Mouse (Mus musculus) MEL (cell line): ENCODE measurements around the gene Rrm1. TPM values are rescaled to one million over a fixed set of nuclear protein-coding genes. Genes with fewer than 3 reads are reported as not detected.
A peak's percentile ranks its signal among the peaks of the same experiment; 100 is the strongest.

Experiments
- DNase-seq: peaks from one replicate; pipeline ENCODE4 v3.0.0; 2011; ENCODE audit warnings: low read depth, low spot score
- H3K27ac ChIP-seq: 2 replicates; pipeline ENCODE4 v1.5.1; 2012; ENCODE audit warnings: low read depth, mild to moderate bottlenecking, control low read depth, low read length, moderate library complexity; ENCODE audit not compliant: control insufficient read depth
- H3K27me3 ChIP-seq, 2 experiments: fragments of 150-350 bp in 1 of 2; sonication (generic) in 1 of 2; 2 replicates each; pipeline ENCODE4 v1.6.1; 2012; ENCODE audit warnings: low read length in 2 of 2, mild to moderate bottlenecking in 2 of 2, improper control_type of control experiment in 1 of 2, moderate library complexity in 1 of 2; ENCODE audit not compliant: insufficient read depth in 2 of 2, control insufficient read depth in 1 of 2
- H3K36me3 ChIP-seq, 2 experiments: 2 replicates each; pipeline ENCODE4 v1.6.1; 2012 to 2014; ENCODE audit warnings: low read length in 2 of 2, improper control_type of control experiment in 1 of 2, inconsistent platforms in 1 of 2, mild to moderate bottlenecking in 1 of 2; ENCODE audit not compliant: insufficient read depth in 2 of 2, control insufficient read depth in 1 of 2
- H3K4me1 ChIP-seq, 2 experiments: fragments of 150-350 bp in 1 of 2; sonication (generic) in 1 of 2; 2 replicates each; pipeline ENCODE4 v1.6.1; 2012; ENCODE audit warnings: low read length in 2 of 2, improper control_type of control experiment in 1 of 2, mild to moderate bottlenecking in 1 of 2; ENCODE audit not compliant: insufficient read depth in 2 of 2, control insufficient read depth in 1 of 2
- H3K4me3 ChIP-seq, 2 experiments: fragments of 150-350 bp in 1 of 2; sonication (generic) in 1 of 2; 2 replicates each; pipeline ENCODE4 v1.5.1; 2012; ENCODE audit warnings: low read depth in 2 of 2, low read length in 2 of 2, mild to moderate bottlenecking in 2 of 2, moderate library complexity in 2 of 2, control low read depth in 1 of 2, improper control_type of control experiment in 1 of 2; ENCODE audit not compliant: control insufficient read depth in 1 of 2, insufficient read depth in 1 of 2
- H3K79me2 ChIP-seq: 2 replicates; pipeline ENCODE4 v1.6.1; 2012; ENCODE audit warnings: mild to moderate bottlenecking, low read length, moderate library complexity; ENCODE audit not compliant: control insufficient read depth, poor library complexity, insufficient read depth
- H3K9ac ChIP-seq: 2 replicates; pipeline ENCODE4 v1.6.1; 2012; ENCODE audit warnings: low read depth, mild to moderate bottlenecking, control low read depth, low read length, moderate library complexity; ENCODE audit not compliant: control insufficient read depth, poor library complexity, severe bottlenecking
- H3K9me3 ChIP-seq: fragments of 150-350 bp; sonication (generic); replicated peaks from 2 replicates; pipeline ENCODE4 v1.6.1; 2012; ENCODE audit warnings: mild to moderate bottlenecking, low read length, improper control_type of control experiment, moderate library complexity; ENCODE audit not compliant: insufficient read depth
- CHD1 ChIP-seq: IDR thresholded peaks from 2 replicates; pipeline ENCODE4 v1.6.1; 2012; ENCODE audit warnings: low read depth, mild to moderate bottlenecking, inconsistent platforms, low read length, improper control_type of control experiment
- CTCF ChIP-seq, 3 experiments: IDR thresholded peaks in 2 of 3; conservative IDR thresholded peaks in 1 of 3; 2 replicates each; pipeline ENCODE4 v1.5.1; 2011 to 2012; ENCODE audit warnings: low read length in 3 of 3, low read depth in 2 of 3, mild to moderate bottlenecking in 2 of 3, improper control_type of control experiment in 1 of 3, inconsistent platforms in 1 of 3, mixed read lengths in 1 of 3, moderate library complexity in 1 of 3; ENCODE audit not compliant: control insufficient read depth in 1 of 3, insufficient read depth in 1 of 3, poor library complexity in 1 of 3, severe bottlenecking in 1 of 3
- E2F4 ChIP-seq: IDR thresholded peaks from 2 replicates; pipeline ENCODE4 v1.6.1; 2011; ENCODE audit warnings: low read depth, low read length, improper control_type of control experiment, borderline replicate concordance
- ELF1 ChIP-seq: IDR thresholded peaks from 2 replicates; pipeline ENCODE4 v1.6.1; 2014; ENCODE audit warnings: low read depth, mild to moderate bottlenecking, inconsistent platforms, low read length, improper control_type of control experiment, moderate library complexity
- EP300 ChIP-seq, 2 experiments: IDR thresholded peaks; 2 replicates each; pipeline ENCODE4 v1.6.1; 2011; ENCODE audit warnings: improper control_type of control experiment in 2 of 2, low read length in 2 of 2, low read depth in 1 of 2, mild to moderate bottlenecking in 1 of 2
- ETS1 ChIP-seq: IDR thresholded peaks from 2 replicates; pipeline ENCODE4 v1.6.1; 2012; ENCODE audit warnings: low read depth, mild to moderate bottlenecking, inconsistent platforms, low read length, improper control_type of control experiment, moderate library complexity
- GABPA ChIP-seq: IDR thresholded peaks from 2 replicates; pipeline ENCODE4 v1.6.1; 2012; ENCODE audit warnings: low read depth, mild to moderate bottlenecking, inconsistent platforms, low read length, improper control_type of control experiment, moderate library complexity
- HCFC1 ChIP-seq: IDR thresholded peaks from 2 replicates; pipeline ENCODE4 v1.6.1; 2012; ENCODE audit warnings: low read depth, mild to moderate bottlenecking, inconsistent platforms, low read length, improper control_type of control experiment, moderate library complexity
- JUND ChIP-seq: IDR thresholded peaks from 2 replicates; pipeline ENCODE4 v1.6.1; 2011; ENCODE audit warnings: low read depth, mild to moderate bottlenecking, improper control_type of control experiment, low read length
- KAT2A ChIP-seq: conservative IDR thresholded peaks from 2 replicates; pipeline ENCODE4 v1.6.1; 2012; ENCODE audit warnings: low read depth, low read length, improper control_type of control experiment, inconsistent platforms
- MAZ ChIP-seq: IDR thresholded peaks from 2 replicates; pipeline ENCODE4 v1.6.1; 2012; ENCODE audit warnings: low read depth, mild to moderate bottlenecking, inconsistent platforms, low read length, improper control_type of control experiment
- MEF2A ChIP-seq: IDR thresholded peaks from 2 replicates; pipeline ENCODE4 v1.6.1; 2014; ENCODE audit warnings: low read depth, mild to moderate bottlenecking, inconsistent platforms, low read length, improper control_type of control experiment; ENCODE audit not compliant: poor library complexity, insufficient replicate concordance, severe bottlenecking; ENCODE audit errors: extremely low read depth
- MXI1 ChIP-seq: IDR thresholded peaks from 2 replicates; pipeline ENCODE4 v1.6.1; 2011; ENCODE audit warnings: mild to moderate bottlenecking, low read depth, low read length, improper control_type of control experiment
- MYB ChIP-seq: IDR thresholded peaks from 2 replicates; pipeline ENCODE4 v1.6.1; 2011; ENCODE audit warnings: mild to moderate bottlenecking, low read depth, low read length, improper control_type of control experiment
- MYC ChIP-seq: IDR thresholded peaks from 2 replicates; pipeline ENCODE4 v1.6.1; 2011; ENCODE audit warnings: low read depth, mild to moderate bottlenecking, low read length, improper control_type of control experiment, moderate library complexity
- NELFE ChIP-seq: IDR thresholded peaks from 2 replicates; pipeline ENCODE4 v1.6.1; 2011; ENCODE audit warnings: low read depth, low read length, improper control_type of control experiment
- NRF1 ChIP-seq: IDR thresholded peaks from 2 replicates; pipeline ENCODE4 v1.6.1; 2014; ENCODE audit warnings: low read depth, mild to moderate bottlenecking, inconsistent platforms, low read length, improper control_type of control experiment, moderate library complexity; ENCODE audit not compliant: poor library complexity, insufficient read depth, severe bottlenecking
- POLR2A ChIP-seq, 2 experiments: IDR thresholded peaks; 2 replicates each; pipeline ENCODE4 v1.6.1; 2011 to 2012; ENCODE audit warnings: low read length in 2 of 2, mild to moderate bottlenecking in 2 of 2, control low read depth in 1 of 2, improper control_type of control experiment in 1 of 2, low read depth in 1 of 2, moderate library complexity in 1 of 2; ENCODE audit not compliant: control insufficient read depth in 1 of 2, insufficient read depth in 1 of 2, poor library complexity in 1 of 2
- POLR2AphosphoS2 ChIP-seq: IDR thresholded peaks from 2 replicates; pipeline ENCODE4 v1.6.1; 2011; ENCODE audit warnings: low read length, improper control_type of control experiment
- POLR2AphosphoS5 ChIP-seq: IDR thresholded peaks from 2 replicates; pipeline ENCODE4 v1.6.1; 2012; ENCODE audit warnings: low read depth, borderline replicate concordance, mild to moderate bottlenecking, inconsistent platforms, low read length, moderate library complexity, mixed read lengths
- RCOR1 ChIP-seq: IDR thresholded peaks from 2 replicates; pipeline ENCODE4 v1.6.1; 2012; ENCODE audit warnings: low read depth, mild to moderate bottlenecking, inconsistent platforms, low read length, improper control_type of control experiment
- SIN3A ChIP-seq: IDR thresholded peaks from 2 replicates; pipeline ENCODE4 v1.6.1; 2012; ENCODE audit warnings: low read length, improper control_type of control experiment, inconsistent platforms
- TAL1 ChIP-seq: IDR thresholded peaks from 2 replicates; pipeline ENCODE4 v1.6.1; 2012; ENCODE audit warnings: mild to moderate bottlenecking, inconsistent platforms, low read length, moderate library complexity, mixed read lengths
- TBP ChIP-seq: IDR thresholded peaks from 2 replicates; pipeline ENCODE4 v1.8.0; 2011; ENCODE audit warnings: low read depth, low read length, improper control_type of control experiment
- ZC3H11A ChIP-seq: IDR thresholded peaks from 2 replicates; pipeline ENCODE4 v1.6.1; 2012; ENCODE audit warnings: low read depth, mild to moderate bottlenecking, inconsistent platforms, low read length, improper control_type of control experiment
- polyA plus RNA-seq, 2 experiments: library from polyadenylated mRNA; stranded (reverse) in 1 of 2; unstranded in 1 of 2; fragments of >175 nt in 1 of 2; fragments of >200 nt in 1 of 2; gene quantifications; 2 replicates each; pipeline versions ENCODE4 v1.2.1 to v1.2.4; 2012; ENCODE audit warnings: low replicate concordance in 2 of 2, low read depth in 1 of 2; ENCODE audit not compliant: insufficient read length in 2 of 2, insufficient read depth in 1 of 2, missing spikeins in 1 of 2
- total RNA-seq: library from RNA; depleted of rRNA; stranded (reverse); fragments of 300-350 nt; gene quantifications from 2 replicates; pipeline ENCODE4 v1.2.3, GENCODE M21; 2012; rRNA removed

The Rrm1 gene
- total RNA-seq: 147 and 154 TPM in 2 replicates
- polyA plus RNA-seq: 100 to 1,000 TPM in 1 of 2 experiments, not detected in 1; 228 TPM

DNA sequence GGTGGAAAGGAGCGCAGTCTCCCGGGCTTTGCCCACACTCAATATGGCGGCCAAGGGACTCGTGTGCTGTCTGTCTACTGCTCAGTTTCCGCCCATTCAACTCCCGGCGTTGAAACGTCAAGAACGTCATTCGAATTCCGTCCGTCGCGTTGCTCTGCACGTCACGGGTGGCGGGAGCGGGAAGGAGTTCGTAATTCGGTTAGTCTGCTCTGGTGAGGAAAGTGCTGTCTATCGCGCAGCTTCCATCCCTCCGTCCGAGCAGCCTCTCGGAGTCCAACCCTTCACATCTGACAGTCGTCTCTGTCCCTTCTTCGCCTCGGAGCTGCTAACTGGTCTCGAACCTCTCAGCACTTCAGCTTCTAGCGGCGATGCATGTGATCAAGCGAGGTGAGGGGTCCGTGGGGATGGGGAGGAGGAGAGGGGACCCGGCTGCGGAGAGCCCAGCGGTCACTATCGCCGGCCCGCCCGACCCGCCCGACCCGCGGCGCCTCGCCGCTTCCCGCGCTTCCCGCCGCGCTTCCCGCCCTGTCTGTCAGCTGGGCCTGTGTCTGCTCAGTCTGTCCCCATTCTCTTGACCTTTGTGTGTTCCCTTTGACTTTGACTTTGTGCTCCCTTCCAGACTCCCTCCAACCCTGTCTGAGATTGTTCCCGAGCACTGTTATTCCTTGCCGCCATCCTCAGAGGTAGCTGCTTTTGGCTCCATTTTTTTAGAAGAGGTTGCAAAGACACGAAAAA, at the start of gene Rrm1:
Gene Rrm1 (plus strand): TSS at position 39 of the 735 bp plus-strand sequence.
- peaks cover 31% of the 10 kb centered on the region for H3K79me2 ChIP-seq
- DNase-seq: peak; percentile 99
- TF ChIP-seq MAZ: no peak
- peak; percentile 80 for TF ChIP-seq POLR2AphosphoS2
- TF ChIP-seq MYC: peak; percentile 94
- TF ChIP-seq ELF1: peak; percentile 97
- TF ChIP-seq MEF2A: no peak
- peak; percentile 97 for TF ChIP-seq HCFC1
- TF ChIP-seq JUND: no peak
- TF ChIP-seq NRF1: peak; percentile 63
- peak; percentile 51 to 94; a peak in 3 of 4 replicates for TF ChIP-seq POLR2A (IDR thresholded peaks at IDR 0.05; ENCODE audit: control insufficient read depth in 1 of 2, insufficient read depth in 1 of 2, low read depth in 1 of 2, low read length in 2 of 2, poor library complexity in 1 of 2)
- TF ChIP-seq MXI1: peak; percentile 67; the same call in 1 of the 2 replicates
- TF ChIP-seq NELFE: peak; percentile 87
- no peak for TF ChIP-seq CHD1
- TF ChIP-seq ZC3H11A: no peak
- TF ChIP-seq MYB: peak; percentile 35; the same call in 1 of the 2 replicates
- peak; percentile 100 for TF ChIP-seq E2F4
- no peak for TF ChIP-seq RCOR1
- peak; percentile 94 for TF ChIP-seq KAT2A
- TF ChIP-seq TBP: peak; percentile 82
- no peak for TF ChIP-seq GABPA
- TF ChIP-seq SIN3A: peak; percentile 92
- TF ChIP-seq ETS1: peak; percentile 58; the same call in 1 of the 2 replicates
- no peak for TF ChIP-seq TAL1
- TF ChIP-seq CTCF (IDR thresholded peaks at IDR 0.05 in 2 of 3, conservative IDR thresholded peaks at IDR 0.05 in 1 of 3; ENCODE audit: control insufficient read depth in 1 of 3, insufficient read depth in 1 of 3, low read depth in 2 of 3, low read length in 3 of 3, poor library complexity in 1 of 3, severe bottlenecking in 1 of 3): no peak
- peak; percentile 89; the same call in 1 of the 2 replicates for TF ChIP-seq POLR2AphosphoS5
- TF ChIP-seq EP300 (IDR thresholded peaks at IDR 0.05; ENCODE audit: low read depth in 1 of 2, low read length in 2 of 2): no peak
- H3K9ac ChIP-seq: peak within 1 kb of the TSS; percentile 99
- H3K27me3 ChIP-seq: no peaks in the 10 kb centered on the region
- peak within 1 kb of the TSS; percentile 98 for H3K27ac ChIP-seq
- H3K4me3 ChIP-seq: peak within 1 kb of the TSS; percentile 49 to 99
- H3K4me1 ChIP-seq: peaks cover 8 to 20% of the 10 kb centered on the region in 2 experiments
- H3K36me3 ChIP-seq: peaks cover 13 to 32% of the 10 kb centered on the region in 2 experiments
- H3K9me3 ChIP-seq: no peaks in the 10 kb centered on the region
